Mouse (Mus musculus) MEL (cell line): ENCODE measurements around the gene Hist1h1t. TPM values are rescaled to one million over a fixed set of nuclear protein-coding genes. Genes with fewer than 3 reads are reported as not detected.
A peak's percentile ranks its signal among the peaks of the same experiment; 100 is the strongest.

Source experiments
- DNase-seq: peaks from one replicate; pipeline ENCODE4 v3.0.0; 2011; ENCODE audit warnings: low read depth, low spot score
- H3K27ac ChIP-seq: 2 replicates; pipeline ENCODE4 v1.5.1; 2012; ENCODE audit warnings: low read depth, mild to moderate bottlenecking, control low read depth, low read length, moderate library complexity; ENCODE audit not compliant: control insufficient read depth
- H3K27me3 ChIP-seq, 2 experiments: fragments of 150-350 bp in 1 of 2; sonication (generic) in 1 of 2; 2 replicates each; pipeline ENCODE4 v1.6.1; 2012; ENCODE audit warnings: low read length in 2 of 2, mild to moderate bottlenecking in 2 of 2, improper control_type of control experiment in 1 of 2, moderate library complexity in 1 of 2; ENCODE audit not compliant: insufficient read depth in 2 of 2, control insufficient read depth in 1 of 2
- H3K36me3 ChIP-seq, 2 experiments: 2 replicates each; pipeline ENCODE4 v1.6.1; 2012 to 2014; ENCODE audit warnings: low read length in 2 of 2, improper control_type of control experiment in 1 of 2, inconsistent platforms in 1 of 2, mild to moderate bottlenecking in 1 of 2; ENCODE audit not compliant: insufficient read depth in 2 of 2, control insufficient read depth in 1 of 2
- H3K4me1 ChIP-seq, 2 experiments: fragments of 150-350 bp in 1 of 2; sonication (generic) in 1 of 2; 2 replicates each; pipeline ENCODE4 v1.6.1; 2012; ENCODE audit warnings: low read length in 2 of 2, improper control_type of control experiment in 1 of 2, mild to moderate bottlenecking in 1 of 2; ENCODE audit not compliant: insufficient read depth in 2 of 2, control insufficient read depth in 1 of 2
- H3K4me3 ChIP-seq, 2 experiments: fragments of 150-350 bp in 1 of 2; sonication (generic) in 1 of 2; 2 replicates each; pipeline ENCODE4 v1.5.1; 2012; ENCODE audit warnings: low read depth in 2 of 2, low read length in 2 of 2, mild to moderate bottlenecking in 2 of 2, moderate library complexity in 2 of 2, control low read depth in 1 of 2, improper control_type of control experiment in 1 of 2; ENCODE audit not compliant: control insufficient read depth in 1 of 2, insufficient read depth in 1 of 2
- H3K79me2 ChIP-seq: 2 replicates; pipeline ENCODE4 v1.6.1; 2012; ENCODE audit warnings: mild to moderate bottlenecking, low read length, moderate library complexity; ENCODE audit not compliant: control insufficient read depth, poor library complexity, insufficient read depth
- H3K9ac ChIP-seq: 2 replicates; pipeline ENCODE4 v1.6.1; 2012; ENCODE audit warnings: low read depth, mild to moderate bottlenecking, control low read depth, low read length, moderate library complexity; ENCODE audit not compliant: control insufficient read depth, poor library complexity, severe bottlenecking
- H3K9me3 ChIP-seq: fragments of 150-350 bp; sonication (generic); replicated peaks from 2 replicates; pipeline ENCODE4 v1.6.1; 2012; ENCODE audit warnings: mild to moderate bottlenecking, low read length, improper control_type of control experiment, moderate library complexity; ENCODE audit not compliant: insufficient read depth
- CHD2 ChIP-seq: IDR thresholded peaks from 2 replicates; pipeline ENCODE4 v1.6.1; 2011; ENCODE audit warnings: low read length, improper control_type of control experiment
- CTCF ChIP-seq, 3 experiments: IDR thresholded peaks in 2 of 3; conservative IDR thresholded peaks in 1 of 3; 2 replicates each; pipeline ENCODE4 v1.5.1; 2011 to 2012; ENCODE audit warnings: low read length in 3 of 3, low read depth in 2 of 3, mild to moderate bottlenecking in 2 of 3, improper control_type of control experiment in 1 of 3, inconsistent platforms in 1 of 3, mixed read lengths in 1 of 3, moderate library complexity in 1 of 3; ENCODE audit not compliant: control insufficient read depth in 1 of 3, insufficient read depth in 1 of 3, poor library complexity in 1 of 3, severe bottlenecking in 1 of 3
- ELF1 ChIP-seq: IDR thresholded peaks from 2 replicates; pipeline ENCODE4 v1.6.1; 2014; ENCODE audit warnings: low read depth, mild to moderate bottlenecking, inconsistent platforms, low read length, improper control_type of control experiment, moderate library complexity
- GABPA ChIP-seq: IDR thresholded peaks from 2 replicates; pipeline ENCODE4 v1.6.1; 2012; ENCODE audit warnings: low read depth, mild to moderate bottlenecking, inconsistent platforms, low read length, improper control_type of control experiment, moderate library complexity
- GATA1 ChIP-seq: IDR thresholded peaks from 2 replicates; pipeline ENCODE4 v1.6.1; 2011; ENCODE audit warnings: low read depth, low read length, improper control_type of control experiment
- JUND ChIP-seq: IDR thresholded peaks from 2 replicates; pipeline ENCODE4 v1.6.1; 2011; ENCODE audit warnings: low read depth, mild to moderate bottlenecking, improper control_type of control experiment, low read length
- MAX ChIP-seq: IDR thresholded peaks from 2 replicates; pipeline ENCODE4 v1.6.1; 2011; ENCODE audit warnings: low read length, improper control_type of control experiment
- MYB ChIP-seq: IDR thresholded peaks from 2 replicates; pipeline ENCODE4 v1.6.1; 2011; ENCODE audit warnings: mild to moderate bottlenecking, low read depth, low read length, improper control_type of control experiment
- NELFE ChIP-seq: IDR thresholded peaks from 2 replicates; pipeline ENCODE4 v1.6.1; 2011; ENCODE audit warnings: low read depth, low read length, improper control_type of control experiment
- NRF1 ChIP-seq: IDR thresholded peaks from 2 replicates; pipeline ENCODE4 v1.6.1; 2014; ENCODE audit warnings: low read depth, mild to moderate bottlenecking, inconsistent platforms, low read length, improper control_type of control experiment, moderate library complexity; ENCODE audit not compliant: poor library complexity, insufficient read depth, severe bottlenecking
- POLR2A ChIP-seq, 2 experiments: IDR thresholded peaks; 2 replicates each; pipeline ENCODE4 v1.6.1; 2011 to 2012; ENCODE audit warnings: low read length in 2 of 2, mild to moderate bottlenecking in 2 of 2, control low read depth in 1 of 2, improper control_type of control experiment in 1 of 2, low read depth in 1 of 2, moderate library complexity in 1 of 2; ENCODE audit not compliant: control insufficient read depth in 1 of 2, insufficient read depth in 1 of 2, poor library complexity in 1 of 2
- POLR2AphosphoS5 ChIP-seq: IDR thresholded peaks from 2 replicates; pipeline ENCODE4 v1.6.1; 2012; ENCODE audit warnings: low read depth, borderline replicate concordance, mild to moderate bottlenecking, inconsistent platforms, low read length, moderate library complexity, mixed read lengths
- RAD21 ChIP-seq: IDR thresholded peaks from 2 replicates; pipeline ENCODE4 v1.6.1; 2011; ENCODE audit warnings: mild to moderate bottlenecking, low read depth, low read length, improper control_type of control experiment
- RCOR1 ChIP-seq: IDR thresholded peaks from 2 replicates; pipeline ENCODE4 v1.6.1; 2012; ENCODE audit warnings: low read depth, mild to moderate bottlenecking, inconsistent platforms, low read length, improper control_type of control experiment
- SIN3A ChIP-seq: IDR thresholded peaks from 2 replicates; pipeline ENCODE4 v1.6.1; 2012; ENCODE audit warnings: low read length, improper control_type of control experiment, inconsistent platforms
- TBP ChIP-seq: IDR thresholded peaks from 2 replicates; pipeline ENCODE4 v1.8.0; 2011; ENCODE audit warnings: low read depth, low read length, improper control_type of control experiment
- TCF12 ChIP-seq: IDR thresholded peaks from 2 replicates; pipeline ENCODE4 v1.6.1; 2014; ENCODE audit warnings: low read depth, mild to moderate bottlenecking, inconsistent platforms, low read length, improper control_type of control experiment, moderate library complexity
- UBTF ChIP-seq: IDR thresholded peaks from 2 replicates; pipeline ENCODE4 v1.6.1; 2012; ENCODE audit warnings: low read depth, mild to moderate bottlenecking, inconsistent platforms, low read length, improper control_type of control experiment, moderate library complexity, borderline replicate concordance; ENCODE audit not compliant: insufficient read depth
- USF1 ChIP-seq: IDR thresholded peaks from 2 replicates; pipeline ENCODE4 v1.6.1; 2014; ENCODE audit warnings: low read depth, mild to moderate bottlenecking, inconsistent platforms, low read length, improper control_type of control experiment, moderate library complexity
- ZKSCAN1 ChIP-seq: IDR thresholded peaks from 2 replicates; pipeline ENCODE4 v1.6.1; 2012; ENCODE audit warnings: low read depth, mild to moderate bottlenecking, inconsistent platforms, low read length, improper control_type of control experiment, moderate library complexity
- ZMIZ1 ChIP-seq: IDR thresholded peaks from 2 replicates; pipeline ENCODE4 v1.6.1; 2012; ENCODE audit warnings: low read depth, mild to moderate bottlenecking, inconsistent platforms, low read length, improper control_type of control experiment, moderate library complexity
- ZNF384 ChIP-seq: IDR thresholded peaks from 2 replicates; pipeline ENCODE4 v1.6.1; 2012; ENCODE audit warnings: low read depth, mild to moderate bottlenecking, inconsistent platforms, low read length, improper control_type of control experiment
- polyA plus RNA-seq, 2 experiments: library from polyadenylated mRNA; stranded (reverse) in 1 of 2; unstranded in 1 of 2; fragments of >175 nt in 1 of 2; fragments of >200 nt in 1 of 2; gene quantifications; 2 replicates each; pipeline versions ENCODE4 v1.2.1 to v1.2.4; 2012; ENCODE audit warnings: low replicate concordance in 2 of 2, low read depth in 1 of 2; ENCODE audit not compliant: insufficient read length in 2 of 2, insufficient read depth in 1 of 2, missing spikeins in 1 of 2
- total RNA-seq: library from RNA; depleted of rRNA; stranded (reverse); fragments of 300-350 nt; gene quantifications from 2 replicates; pipeline ENCODE4 v1.2.3, GENCODE M21; 2012

Gene Hist1h1t
- total and polyA plus RNA-seq, 3 experiments, result 2.7 TPM; not detected in 2

GRCm38 (mm10) chr13:23705751-23706356 is 10.2 kb downstream of the Hist1h1t start:
- no peak overlapping the region for H3K9ac ChIP-seq
- peak; percentile 64 for DNase-seq
- no peaks in the 10 kb centered on the region for H3K9me3 ChIP-seq
- peaks cover 0 to 10% of the 10 kb centered on the region in 2 experiments; a peak in 2 of 4 replicates for H3K36me3 ChIP-seq
- H3K27ac ChIP-seq, result no peak overlapping the region
- H3K4me3 ChIP-seq, result no peak overlapping the region
- peaks cover 0 to 19% of the 10 kb centered on the region in 2 experiments; a peak in 2 of 4 replicates for H3K4me1 ChIP-seq
- H3K27me3 ChIP-seq, result no peaks in the 10 kb centered on the region
- H3K79me2 ChIP-seq, result no peaks in the 10 kb centered on the region
- TF ChIP-seq TBP (peak; percentile 50; the same call in 1 of the 2 replicates), RCOR1 (no peak), JUND (no peak), ZKSCAN1 (no peak)

GRCm38 (mm10) chr13:23706771-23707170 is 11.2 kb downstream of the Hist1h1t start:
- no peaks in the 10 kb centered on the region for H3K9me3 ChIP-seq
- H3K4me1 ChIP-seq, result peaks cover 0 to 16% of the 10 kb centered on the region in 2 experiments; a peak in 2 of 4 replicates
- no peak for DNase-seq
- H3K9ac ChIP-seq, result no peak overlapping the region
- TF ChIP-seq POLR2AphosphoS5, result no peak
- no peak for TF ChIP-seq MYB
- no peak for TF ChIP-seq USF1
- TF ChIP-seq ZNF384, result no peak
- H3K36me3 ChIP-seq, result peaks cover 0 to 11% of the 10 kb centered on the region in 2 experiments; a peak in 2 of 4 replicates
- H3K27ac ChIP-seq, result no peak overlapping the region
- H3K4me3 ChIP-seq, result no peak overlapping the region
- H3K27me3 ChIP-seq, result no peaks in the 10 kb centered on the region
- no peaks in the 10 kb centered on the region for H3K79me2 ChIP-seq

- no peak for DNase-seq
- Histone ChIP-seq H3K27me3 (no peaks in the 10 kb centered on the region), H3K79me2 (no peaks in the 10 kb centered on the region), H3K36me3 (peaks cover 0 to 14% of the 10 kb centered on the region in 2 experiments; a peak in 2 of 4 replicates), H3K9ac (no peak overlapping the region), H3K4me3 (no peak overlapping the region), H3K9me3 (no peaks in the 10 kb centered on the region), H3K27ac (no peak overlapping the region), H3K4me1 (peaks cover 0 to 15% of the 10 kb centered on the region in 2 experiments)
- TF ChIP-seq CHD2, result no peak
- TF ChIP-seq CTCF (IDR thresholded peaks at IDR 0.05 in 2 of 3, conservative IDR thresholded peaks at IDR 0.05 in 1 of 3; ENCODE audit: control insufficient read depth in 1 of 3, insufficient read depth in 1 of 3, low read depth in 2 of 3, low read length in 3 of 3, poor library complexity in 1 of 3, severe bottlenecking in 1 of 3), result no peak
- TF ChIP-seq SIN3A, result no peak
- TF ChIP-seq ELF1, result no peak
- no peak for TF ChIP-seq RCOR1
- no peak for TF ChIP-seq RAD21
- TF ChIP-seq ZKSCAN1, result no peak
- TF ChIP-seq POLR2A (IDR thresholded peaks at IDR 0.05; ENCODE audit: control insufficient read depth in 1 of 2, insufficient read depth in 1 of 2, low read depth in 1 of 2, low read length in 2 of 2, poor library complexity in 1 of 2), result no peak
- no peak for TF ChIP-seq GATA1
- no peak for TF ChIP-seq TCF12
- TF ChIP-seq UBTF, result no peak
- TF ChIP-seq GABPA, result no peak
- TF ChIP-seq NRF1, result no peak
- TF ChIP-seq MAX, result no peak
- no peak for TF ChIP-seq ZMIZ1
- no peak for TF ChIP-seq NELFE
- TF ChIP-seq, all 39 proteins: peak for 0
Observed at GRCm38 (mm10) chr13:23708041-23708440, 12.4 kb downstream of the Hist1h1t start.
